Comparison of ENCODE assay signal across 10 mouse cellular contexts in genomic region chr2:155090909-155091742, GRCm38 (mm10). TPM values are rescaled to one million over a fixed set of nuclear protein-coding genes. Genes with fewer than 3 reads are reported as not detected.
DNase-seq lines count a peak whose midpoint lies in the region; TF ChIP-seq lines count a peak whose summit lies in the region.
"Had no signal": no experiment of that assay in that cellular context is flagged by ENCODE, and none has a peak within 500 bp of the region (broad histone marks: within the 10 kb centered on the region; RNA-seq: fewer than 3 reads in every experiment).

No protein-coding gene starts in this region.

- TF ChIP-seq CTCF in bone marrow, adult 2 months (IDR thresholded peaks at IDR 0.05; ENCODE audit: control insufficient read depth, insufficient read depth, low read length): no peak
- TF ChIP-seq CTCF in heart, adult 2 months (IDR thresholded peaks at IDR 0.05): no peak

- DNase-seq in kidney, postnatal 25 days: peak; percentile 11 to 44
- DNase-seq in kidney, postnatal 14 days: no peak
- DNase-seq in kidney, postnatal 36 days: peak; percentile 41 to 56
- peak; percentile 85 to 86 for DNase-seq in spleen, postnatal 4 days (ENCODE audit: low spot score in 2 of 2)
- no peak for DNase-seq in heart, adult 2 months
- no peak for DNase-seq in lung, postnatal 25 days (ENCODE audit: low spot score)
- DNase-seq in left cerebral cortex, adult 9 months (ENCODE audit: low spot score in 2 of 2): no peak
- DNase-seq: gastrocnemius, postnatal 25 days had no signal

- no peaks in the 10 kb centered on the region for H3K36me3 ChIP-seq in heart, adult 2 months (ENCODE audit: control insufficient read depth, insufficient read depth, low read length)
- H3K36me3 ChIP-seq: hindbrain, embryonic 15.5 days had no signal

- H3K27me3 ChIP-seq in heart, adult 2 months (ENCODE audit: control insufficient read depth, insufficient read depth, low read length): no peaks in the 10 kb centered on the region
- H3K27me3 ChIP-seq: hindbrain, embryonic 15.5 days had no signal

- H3K9ac ChIP-seq in heart, adult 2 months (ENCODE audit: low read depth, low read length): no peak overlapping the region
- H3K9ac ChIP-seq: hindbrain, embryonic 15.5 days had no signal

- no peak for TF ChIP-seq POLR2A in bone marrow, adult 2 months (IDR thresholded peaks at IDR 0.05; ENCODE audit: borderline replicate concordance, control insufficient read depth, low read depth, low read length)
- TF ChIP-seq POLR2A in heart, adult 2 months (IDR thresholded peaks at IDR 0.05; ENCODE audit: insufficient read depth, low read depth, low read length): no peak

- H3K27ac ChIP-seq in bone marrow, adult 2 months (ENCODE audit: control insufficient read depth, insufficient read depth, low read depth, low read length, poor library complexity): peak overlapping the region; percentile 3
- no peak overlapping the region for H3K27ac ChIP-seq in heart, adult 2 months
- H3K27ac ChIP-seq: hindbrain, embryonic 15.5 days had no signal

- peaks cover 2% of the 10 kb centered on the region for H3K4me1 ChIP-seq in bone marrow, adult 2 months (ENCODE audit: control insufficient read depth, insufficient read depth, low read length)
- H3K4me1 ChIP-seq in heart, adult 2 months (ENCODE audit: control insufficient read depth, insufficient read depth, low read length): no peaks in the 10 kb centered on the region
- H3K4me1 ChIP-seq: hindbrain, embryonic 15.5 days had no signal

- TF ChIP-seq EP300 in heart, adult 2 months (IDR thresholded peaks at IDR 0.05; ENCODE audit: insufficient read depth, low read depth, low read length): no peak

- H3K79me2 ChIP-seq in heart, adult 2 months (replicated peaks; ENCODE audit: control insufficient read depth, insufficient read depth, low read length): no peaks in the 10 kb centered on the region

- intact Hi-C loops in heart, adult 2 months (cut with DNase I): no loop called here

- WGBS in bone marrow, adult 2 months: 48% methylated on average over 13 of the region's 13 CpGs
- 49% methylated on average over 13 of the region's 13 CpGs for WGBS in heart, adult 2 months

- H3K4me3 ChIP-seq in bone marrow, adult 2 months (replicated peaks; ENCODE audit: control insufficient read depth, low read depth, low read length): no peak overlapping the region
- no peak overlapping the region for H3K4me3 ChIP-seq in heart, adult 2 months
- H3K4me3 ChIP-seq: hindbrain, embryonic 15.5 days had no signal

RNA-seq across cellular contexts. Expression of gene Ahcy, which starts 16.8 kb away (rescaled TPM):
- polyA plus RNA-seq in bone marrow, adult 2 months (2011; ENCODE audit: insufficient read depth, insufficient read length, low replicate concordance, missing spikeins): 11.7 and 18.5 TPM in 2 replicates
- 10 to 100 TPM; 10.5 to 14.0 TPM for total RNA-seq in heart, adult 2 months (2021)
- 22.5 and 30.8 TPM in 2 replicates for polyA plus RNA-seq in heart, adult 2 months (2012; rRNA removed)

RNA-seq across cellular contexts. Expression of gene Itch, which starts 42.2 kb away (rescaled TPM):
- 12.4 and 21.0 TPM in 2 replicates for polyA plus RNA-seq in bone marrow, adult 2 months (2011; ENCODE audit: insufficient read depth, insufficient read length, low replicate concordance, missing spikeins)
- total RNA-seq in heart, adult 2 months (2021): 10 to 100 TPM; 26.4 to 26.8 TPM
- 6.9 and 10.5 TPM in 2 replicates for polyA plus RNA-seq in heart, adult 2 months (2012; rRNA removed)

Comparison
In these comparisons a context has a peak if more than half of its experiments do, and no peak if none do; other contexts are left out.
1. DNase-seq: peak in kidney, postnatal 25 days (2 of 2), kidney, postnatal 36 days (2 of 2) and spleen, postnatal 4 days (2 of 2); none in kidney, postnatal 14 days (single experiment), heart, adult 2 months (0 of 2), lung, postnatal 25 days (single experiment) and left cerebral cortex, adult 9 months (0 of 2).